Mouse (Mus musculus) megakaryocyte, adult 5-6 weeks (primary cell): Measurements from ENCODE around the gene Cmya5. TPM values are rescaled to one million over a fixed set of nuclear protein-coding genes. Genes with fewer than 3 reads are reported as not detected.
"Not testable (repeated sequence)": the region's sequence is repeated elsewhere in the genome, so short reads cannot be mapped to it uniquely, and the experiment has no call there.

Experiments used
- ATAC-seq: 2 replicates; pipeline ENCODE4 v1.8.0; 2016; ENCODE audit warnings: mild to moderate bottlenecking, inconsistent platforms; ENCODE audit not compliant: poor library complexity, severe bottlenecking
- total RNA-seq, 2 experiments: library from RNA; stranded (forward) in 1 of 2; stranded (reverse) in 1 of 2; fragments of 153-499, 151-499 nt in 1 of 2; fragments of 221-1000, 200-1000 nt in 1 of 2; gene quantifications; 2 replicates each; pipeline versions ENCODE4 v1.2.3 to v1.2.4; 2015 to 2017

The Cmya5 gene
- total RNA-seq (2015) (0.07 and 0.11 TPM in 2 replicates), total RNA-seq (2017) (0.11 and 0.20 TPM in 2 replicates)

GRCm38 (mm10) chr13:93144336-93145167 lies at the start of gene Cmya5:
TSS of gene Cmya5 (minus strand) at chr13:93144724.
- ATAC-seq: peak; percentile 89

DNA sequence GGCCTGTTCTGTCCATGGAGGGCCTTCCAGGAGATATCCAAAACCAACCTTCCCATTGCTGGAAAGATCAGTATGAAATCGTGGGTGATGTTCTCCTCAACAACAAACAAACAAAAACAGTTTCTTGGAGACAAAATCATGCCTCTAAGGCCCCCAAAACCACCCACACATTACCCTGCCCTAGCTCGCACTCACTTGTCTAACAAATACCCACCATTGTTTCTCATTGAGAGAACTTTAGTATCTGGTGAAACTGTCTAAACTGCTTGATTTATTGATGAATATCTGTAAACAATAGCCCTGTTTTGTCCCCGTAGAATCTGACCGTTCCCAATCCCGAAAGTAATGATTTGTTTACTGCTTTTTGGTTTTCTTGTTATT lies 48.1 kb upstream of the Cmya5 start:
- no peak for ATAC-seq

DNA sequence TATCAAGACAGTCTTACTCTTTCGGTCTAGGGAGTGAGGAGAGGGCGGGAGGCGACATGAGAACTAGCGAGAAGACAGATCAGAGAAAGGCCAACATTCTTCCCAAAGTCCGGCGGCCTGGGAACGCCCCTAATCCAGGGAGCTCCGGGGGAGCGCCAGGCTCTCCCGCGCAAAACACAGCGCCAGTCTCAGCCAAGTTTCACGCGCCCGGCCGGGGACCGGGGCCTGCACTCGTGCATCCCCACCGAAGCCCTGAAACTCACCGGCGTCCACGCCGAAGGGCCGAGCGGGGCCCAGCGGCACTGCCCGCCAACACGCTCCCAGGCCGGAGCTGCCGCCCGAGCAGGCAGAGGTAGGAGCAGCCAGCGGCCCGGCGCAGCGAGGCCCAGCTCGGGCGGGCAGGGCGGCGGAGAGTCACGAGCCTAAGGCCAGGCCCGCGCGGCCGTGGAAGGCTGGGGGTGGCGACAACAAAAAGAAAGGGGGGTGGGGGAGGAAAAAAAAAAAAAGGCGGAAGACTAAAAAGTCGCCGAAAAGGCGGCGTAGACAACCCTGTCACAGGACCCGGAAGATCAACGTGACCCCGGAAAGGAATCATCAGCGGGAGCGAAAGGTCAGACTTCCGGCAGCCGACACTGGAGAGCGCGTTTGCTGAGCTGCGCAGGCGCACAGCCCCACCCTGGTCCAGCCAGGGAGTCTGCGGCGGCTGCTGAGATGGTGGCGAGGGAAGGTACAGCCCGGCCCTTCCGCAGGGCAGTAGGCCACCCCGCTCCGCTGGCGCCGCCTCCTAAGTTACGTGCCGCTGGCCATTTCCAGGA lies 47.5 kb upstream of the Cmya5 start, which contains the start of gene Tent2:
Gene Tent2 (minus strand): TSS at position 555 of the 815 bp plus-strand sequence.
- peak; percentile 97 for ATAC-seq

GRCm38 (mm10) chr13:93189416-93189815 lies 44.9 kb upstream of the Cmya5 start:
- ATAC-seq: no peak

DNA sequence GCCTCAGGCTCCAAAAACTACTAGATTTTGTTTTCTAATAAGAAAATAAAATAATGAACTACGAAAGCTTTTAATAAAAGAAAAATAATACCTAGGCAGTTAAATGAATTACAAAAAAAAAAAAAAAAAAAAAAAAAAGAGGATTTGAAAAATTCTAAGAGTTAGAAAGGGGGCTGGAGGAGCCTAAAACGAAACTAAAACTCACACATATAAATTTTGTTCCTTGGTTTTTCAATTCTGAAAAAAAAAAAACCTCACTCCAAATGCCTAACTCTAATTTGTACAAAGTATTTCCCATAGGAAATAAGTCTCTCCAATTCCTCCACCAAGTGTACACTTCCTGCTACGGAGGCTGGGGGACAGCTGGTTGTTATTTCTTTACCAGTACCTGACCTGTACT lies 44.2 kb upstream of the Cmya5 start:
- ATAC-seq: no peak

DNA sequence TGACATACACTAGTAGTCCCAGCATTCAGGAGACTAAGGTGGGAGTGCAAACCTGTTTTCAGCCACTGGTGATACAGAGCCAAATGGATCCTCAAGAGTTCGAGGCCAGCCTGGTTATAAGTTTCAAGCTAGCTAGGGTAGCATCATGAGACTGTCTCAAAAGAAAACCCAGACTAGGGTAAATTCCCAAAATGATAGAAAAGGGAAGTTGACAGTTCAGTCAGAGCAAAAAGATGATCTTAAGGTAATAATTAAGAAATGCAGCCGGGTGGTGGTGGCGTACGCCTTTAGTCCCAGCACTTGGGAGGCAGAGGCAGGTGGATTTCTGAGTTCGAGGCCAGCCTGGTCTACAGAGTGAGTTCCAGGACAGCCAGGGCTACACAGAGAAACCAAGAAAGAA lies 43.3 kb upstream of the Cmya5 start:
- ATAC-seq: not testable (repeated sequence)

DNA sequence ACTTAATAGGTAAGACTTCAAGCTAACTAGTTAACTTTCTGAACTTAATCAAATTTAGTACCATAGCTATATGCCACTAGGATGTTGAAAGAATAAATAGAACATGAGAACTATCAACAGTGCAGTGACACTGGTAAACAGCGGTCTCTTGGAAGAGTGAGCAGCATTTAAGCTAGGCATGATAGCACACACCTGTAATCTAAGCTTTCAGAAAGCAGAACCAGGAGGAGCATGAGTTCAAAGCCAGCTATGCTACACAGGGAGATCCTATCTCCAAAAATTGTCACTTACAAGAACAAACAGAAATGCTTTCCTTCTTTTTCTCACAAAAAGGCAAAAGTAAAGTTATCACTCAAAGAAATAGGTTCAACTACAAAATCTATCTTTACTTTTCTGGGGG lies 35.8 kb upstream of the Cmya5 start:
- ATAC-seq: no peak

- ATAC-seq: peak; percentile 93
Observed at GRCm38 (mm10) chr13:93179522-93179921, 35.0 kb upstream of the Cmya5 start.

DNA sequence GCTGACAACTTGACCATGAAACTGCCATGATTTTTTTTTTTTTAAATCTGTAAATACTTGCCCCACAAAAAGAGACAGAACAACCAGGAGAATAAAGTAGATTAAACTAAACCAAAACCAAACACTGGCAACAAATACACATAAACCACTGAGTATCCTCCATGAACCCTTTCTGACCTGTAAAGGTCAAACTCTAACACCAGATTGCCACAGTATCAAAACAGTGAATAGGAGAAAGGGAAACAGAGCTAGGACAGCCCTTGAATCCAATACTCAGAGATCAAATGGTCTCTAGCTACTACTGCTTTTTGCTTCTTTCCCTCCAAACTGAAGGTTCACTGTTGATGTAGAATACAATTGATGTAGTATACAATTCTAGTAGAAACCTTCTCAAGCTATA lies 33.0 kb upstream of the Cmya5 start:
- no peak for ATAC-seq

GRCm38 (mm10) chr13:93163303-93163702 lies 18.8 kb upstream of the Cmya5 start:
- ATAC-seq: no peak

DNA sequence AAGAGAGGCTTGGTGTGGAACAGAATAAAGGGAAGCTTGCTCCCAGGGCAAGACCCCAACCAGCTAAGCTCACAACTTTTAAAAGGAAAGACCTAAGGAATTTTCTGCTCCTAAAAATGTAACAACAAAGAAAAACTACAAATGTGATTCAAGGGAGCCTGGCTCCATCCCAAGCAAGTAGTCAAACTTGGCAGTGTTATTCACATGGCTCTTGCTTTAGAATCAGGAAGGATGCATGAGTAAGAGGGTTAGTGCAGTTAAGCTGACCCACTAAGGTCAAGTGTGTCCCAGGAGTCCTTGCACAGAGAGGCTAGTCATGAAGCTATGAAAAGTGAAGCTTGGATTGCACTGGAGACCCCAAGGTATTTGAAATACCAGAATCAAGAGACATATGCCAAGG lies 17.9 kb upstream of the Cmya5 start:
- ATAC-seq: no peak

- no peak for ATAC-seq
Observed at GRCm38 (mm10) chr13:93158261-93158660, 13.7 kb upstream of the Cmya5 start.

DNA sequence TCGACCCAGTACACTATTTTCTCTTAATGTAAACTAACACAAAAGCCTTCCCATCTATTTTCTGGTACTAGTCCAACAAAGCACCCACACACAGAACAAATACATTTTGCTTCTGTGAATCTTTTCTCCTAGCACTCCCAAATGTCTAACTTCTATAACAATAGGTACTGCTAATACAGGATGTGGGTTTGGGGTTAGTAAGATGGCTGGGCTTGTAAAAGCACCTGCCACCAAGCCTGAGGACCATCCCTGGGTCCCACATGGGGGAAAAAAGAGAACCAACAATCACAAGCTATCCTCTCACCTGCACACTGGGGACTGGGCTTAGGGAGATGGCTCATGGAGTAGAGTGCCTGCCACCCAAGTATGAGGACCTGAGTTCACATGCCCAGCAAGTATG lies 8.8 kb upstream of the Cmya5 start:
- no peak for ATAC-seq

- no peak for ATAC-seq
Observed at GRCm38 (mm10) chr13:93143819-93144283, 673 bp downstream of the Cmya5 start.

DNA sequence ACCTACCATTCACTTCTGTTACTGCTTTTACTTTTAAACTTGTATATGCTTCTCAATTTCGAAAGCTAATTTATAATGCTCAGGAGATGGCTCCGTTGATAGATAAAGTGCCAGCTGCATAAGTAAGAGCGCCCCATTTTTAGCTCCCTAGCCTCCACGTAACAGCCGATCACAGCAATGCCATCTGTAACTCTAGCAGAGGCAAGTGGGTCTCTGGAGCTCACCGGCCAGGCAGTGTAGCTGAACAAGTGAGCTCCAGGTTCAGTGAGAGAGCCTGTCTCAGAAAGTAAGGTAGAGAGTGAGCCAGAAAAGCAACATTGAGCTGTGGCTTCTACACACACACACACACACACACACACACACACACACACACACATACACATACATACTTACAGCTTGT lies 3.3 kb downstream of the Cmya5 start:
- no peak for ATAC-seq

DNA sequence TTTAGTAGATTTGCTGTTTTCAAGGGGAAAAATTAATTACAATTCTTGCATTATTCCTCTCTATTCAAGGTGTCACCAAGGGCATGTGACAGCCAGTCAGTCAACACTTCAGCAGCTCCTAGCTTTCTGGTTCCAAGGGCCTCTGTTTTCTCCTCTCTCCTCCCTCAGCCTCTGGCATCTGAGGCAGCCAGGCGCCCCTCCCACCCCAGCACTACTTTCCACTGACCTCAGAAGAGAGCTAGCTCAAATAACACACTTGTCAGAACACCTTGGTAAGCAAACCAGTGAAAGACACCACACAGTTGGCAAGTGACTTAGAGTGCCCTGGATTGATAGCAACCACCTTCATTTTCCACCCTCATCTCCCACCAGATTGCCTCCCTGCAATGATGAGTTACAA lies 6.5 kb downstream of the Cmya5 start:
- ATAC-seq: no peak

DNA sequence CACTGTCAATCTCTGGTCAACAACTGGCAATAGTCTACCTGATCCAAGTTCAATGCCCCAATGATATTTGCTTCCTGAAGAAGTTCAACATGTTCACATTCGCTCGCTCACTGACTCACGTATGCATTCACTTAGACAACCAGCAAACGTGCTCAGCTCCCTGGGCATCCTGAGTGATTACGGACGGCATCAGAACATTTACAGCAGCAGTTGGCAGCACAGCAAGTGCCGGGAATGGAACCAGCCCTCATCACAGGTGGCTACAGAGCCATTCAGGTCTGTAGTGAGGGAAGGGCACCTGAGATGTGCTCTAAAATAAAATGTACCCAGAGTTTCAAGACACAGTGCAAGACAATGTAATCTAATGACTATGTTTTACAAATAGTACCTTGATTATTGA lies 7.4 kb downstream of the Cmya5 start:
- no peak for ATAC-seq

DNA sequence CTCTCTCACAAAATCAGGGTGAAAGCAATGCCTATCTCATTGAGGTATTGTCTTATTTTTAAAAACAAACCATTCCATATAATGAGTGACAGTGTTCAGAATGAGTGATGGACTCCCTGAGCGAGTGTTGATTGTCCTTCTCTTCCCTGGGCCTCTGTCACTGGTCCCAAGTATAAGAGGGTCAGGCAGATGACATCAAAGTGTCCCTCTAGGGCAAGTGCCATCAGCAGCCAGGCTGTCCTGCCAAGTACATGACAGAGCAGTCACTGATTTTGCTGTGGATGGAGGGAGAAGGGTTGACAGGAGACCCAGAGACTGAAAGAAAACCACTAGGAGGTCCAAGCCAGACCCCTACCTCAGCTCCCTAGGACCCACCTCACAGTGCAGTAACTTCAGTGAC lies 8.3 kb downstream of the Cmya5 start:
- no peak for ATAC-seq

DNA sequence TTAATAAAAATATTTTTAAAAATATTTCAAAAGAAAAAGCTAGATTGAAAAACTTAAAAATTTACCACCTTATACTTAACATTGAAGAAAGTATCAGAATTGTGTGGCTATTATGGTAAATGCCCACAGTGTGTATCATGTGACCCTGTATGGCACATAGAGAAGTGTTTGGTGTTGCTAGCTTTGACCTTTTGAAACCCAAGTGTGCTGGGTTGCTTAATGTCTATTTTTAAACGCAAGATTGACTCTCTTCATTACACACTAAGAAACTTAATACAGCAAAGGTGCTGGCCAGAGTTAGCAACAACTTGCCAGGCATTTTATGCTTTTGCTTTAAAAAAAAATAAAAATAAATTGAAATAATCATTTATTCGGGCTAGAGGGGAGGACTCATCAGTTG lies 9.0 kb downstream of the Cmya5 start:
- ATAC-seq: no peak

GRCm38 (mm10) chr13:93130674-93131073 lies 13.8 kb downstream of the Cmya5 start:
- no peak for ATAC-seq

DNA sequence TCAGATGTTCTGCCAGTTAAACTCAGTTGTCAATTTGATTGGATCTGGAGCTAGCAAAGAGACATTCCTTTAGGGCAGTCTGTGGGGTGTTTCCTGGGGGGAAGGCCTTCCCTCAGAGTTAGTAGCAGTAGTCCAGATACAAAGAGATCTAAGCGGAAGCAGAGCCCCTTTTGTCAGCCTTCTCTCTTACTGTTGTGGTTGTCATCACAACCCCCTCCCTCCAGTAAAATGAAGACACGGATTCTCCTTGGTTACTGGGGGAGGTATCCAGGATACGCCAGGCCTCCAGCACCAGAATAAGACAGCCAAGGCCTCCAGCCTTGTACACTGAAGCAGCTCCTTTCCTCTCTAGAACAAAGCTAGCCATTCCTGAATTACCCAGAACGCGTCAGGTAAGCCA lies 15.6 kb downstream of the Cmya5 start:
- no peak for ATAC-seq
